Mouse (Mus musculus) bone marrow, adult 2 months (tissue): ENCODE measurements around the gene Tcam1. TPM values are rescaled to one million over a fixed set of nuclear protein-coding genes. Genes with fewer than 3 reads are reported as not detected.

Experiments
- H3K27ac ChIP-seq: fragments of 200-500 bp; 2 replicates; pipeline ENCODE4 v1.5.1; 2012; ENCODE audit warnings: low read depth, mild to moderate bottlenecking, control low read depth, inconsistent platforms, low read length; ENCODE audit not compliant: control insufficient read depth, poor library complexity, insufficient read depth
- H3K4me1 ChIP-seq: fragments of 200-500 bp; 2 replicates; pipeline ENCODE4 v1.6.1; 2011; ENCODE audit warnings: low read length; ENCODE audit not compliant: control insufficient read depth, insufficient read depth
- H3K4me3 ChIP-seq: fragments of 200-500 bp; replicated peaks from 2 replicates; pipeline ENCODE3; 2011; ENCODE audit warnings: mild to moderate bottlenecking, low read depth, low read length, control low read depth; ENCODE audit not compliant: control insufficient read depth
- CTCF ChIP-seq: fragments of 200-500 bp; IDR thresholded peaks from 2 replicates; pipeline ENCODE4 v1.5.1; 2011; ENCODE audit warnings: low read length, control low read depth; ENCODE audit not compliant: control insufficient read depth, insufficient read depth
- POLR2A ChIP-seq: fragments of 200-500 bp; IDR thresholded peaks from 2 replicates; pipeline ENCODE4 v1.6.1; 2011; ENCODE audit warnings: low read depth, mild to moderate bottlenecking, control low read depth, low read length, borderline replicate concordance; ENCODE audit not compliant: control insufficient read depth
- WGBS: fragments of 180-500 bp; shearing (Covaris S2); methylation state at CpG from one replicate; pipeline ENCODE4 v1.1.7; 2018; 5-methylcytosine and 5-hydroxymethylcytosine counted together
- polyA plus RNA-seq: library from polyadenylated mRNA; stranded (reverse); fragments of >200 nt; gene quantifications from 2 replicates; pipeline ENCODE4 v1.2.4, GENCODE M21; 2011; ENCODE audit warnings: low replicate concordance; ENCODE audit not compliant: missing spikeins, insufficient read depth, insufficient read length

The Tcam1 gene
- polyA plus RNA-seq, 1 experiment, result not detected

DNA sequence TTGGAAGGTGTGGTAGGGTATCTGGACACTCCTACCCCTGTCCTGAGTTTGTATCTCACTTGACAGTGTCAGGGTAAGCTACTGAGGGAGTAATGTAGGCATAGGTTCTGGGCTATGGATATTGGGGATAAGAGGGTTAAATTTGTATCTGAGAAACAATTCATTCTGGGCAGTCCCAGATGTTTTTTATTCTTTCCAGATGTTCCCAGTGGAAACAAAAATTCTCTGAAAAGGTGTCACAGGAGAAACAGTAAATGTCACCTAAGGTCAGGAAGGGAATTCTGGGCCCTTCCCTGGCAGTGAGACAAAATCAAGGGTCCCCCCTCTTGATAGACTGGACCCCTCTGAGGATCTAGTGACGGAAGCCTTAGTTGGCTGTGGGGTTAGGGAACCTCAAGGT lies 39.9 kb downstream of the Tcam1 start:
- Histone ChIP-seq H3K4me1 (peaks cover 11% of the 10 kb centered on the region), H3K27ac (no peak overlapping the region), H3K4me3 (no peak overlapping the region)
- TF ChIP-seq CTCF (no peak), POLR2A (no peak)
- 86% methylated on average over 1 of the region's 1 CpGs for WGBS

DNA sequence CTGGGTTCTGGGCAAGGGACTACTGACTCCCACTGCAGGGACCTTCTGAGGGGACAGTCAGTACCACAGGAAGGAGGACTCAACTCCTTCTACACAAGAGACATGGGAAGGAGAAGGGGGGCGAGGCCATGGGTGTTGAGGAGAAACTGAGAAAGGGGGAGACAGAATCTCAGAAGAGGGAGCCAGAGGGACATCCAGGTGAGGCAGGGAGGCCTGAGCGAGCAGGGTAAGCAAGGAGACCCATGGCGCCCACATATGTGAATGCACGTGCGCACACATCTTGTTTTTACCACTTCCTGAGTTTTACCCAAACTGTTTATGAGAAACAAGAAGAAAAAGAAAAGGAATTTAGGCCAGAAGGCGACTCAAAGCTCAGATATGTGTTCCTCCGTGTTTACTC lies 41.3 kb downstream of the Tcam1 start:
- peak overlapping the region; percentile 16; the same call in 1 of the 2 replicates for H3K27ac ChIP-seq
- 43% methylated on average over 7 of the region's 7 CpGs for WGBS
- peaks cover 11% of the 10 kb centered on the region for H3K4me1 ChIP-seq
- no peak for TF ChIP-seq POLR2A
- no peak for TF ChIP-seq CTCF
- H3K4me3 ChIP-seq, result no peak overlapping the region

DNA sequence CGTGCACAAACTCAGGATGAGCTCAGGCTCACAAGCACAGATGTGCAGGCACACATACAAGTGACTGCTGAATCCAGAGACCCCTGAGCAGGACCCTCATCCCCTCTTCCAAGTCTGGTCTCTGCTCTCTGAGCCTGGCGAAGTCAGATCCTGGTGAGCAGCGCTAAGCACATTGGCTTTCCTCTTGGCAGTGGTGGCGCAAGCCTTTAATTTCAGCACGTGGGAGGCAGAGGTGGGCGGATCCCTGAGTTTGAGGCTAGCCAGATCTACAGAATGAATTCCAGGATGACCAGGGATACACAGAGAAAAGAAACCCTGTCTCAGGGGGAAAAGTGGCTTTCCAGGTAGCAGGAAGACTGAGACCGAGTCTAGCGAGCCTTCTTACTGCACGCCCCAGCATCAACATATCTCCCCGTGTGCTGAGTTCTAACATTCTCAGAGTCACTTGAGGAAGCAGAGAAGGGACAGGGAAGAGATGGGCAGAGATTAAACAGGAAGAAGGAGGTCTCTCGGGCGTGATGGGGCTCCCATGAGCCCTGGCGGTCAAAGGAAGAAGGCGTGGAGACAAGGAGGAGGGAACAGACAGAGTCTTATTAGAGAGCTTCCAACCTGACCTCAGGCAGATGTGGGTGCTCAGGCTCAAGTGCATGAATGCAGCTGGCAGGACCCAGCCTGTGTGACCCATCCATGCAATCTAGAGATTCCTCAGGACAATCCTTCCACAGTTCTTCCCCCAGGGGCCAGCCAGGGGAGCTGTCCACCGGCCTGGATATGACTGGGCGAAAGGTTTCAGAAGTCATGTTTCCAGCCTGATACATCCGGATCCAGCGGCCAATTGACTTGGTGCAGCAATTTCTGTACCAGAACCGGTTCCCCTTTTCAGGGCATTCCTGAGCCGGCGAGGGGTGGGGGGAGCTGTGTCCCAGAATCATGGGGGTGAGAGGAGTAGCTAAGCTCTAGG lies 42.2 kb downstream of the Tcam1 start:
- WGBS, result 32% methylated on average over 21 of the region's 21 CpGs
- H3K4me1 ChIP-seq, result peaks cover 11% of the 10 kb centered on the region

DNA sequence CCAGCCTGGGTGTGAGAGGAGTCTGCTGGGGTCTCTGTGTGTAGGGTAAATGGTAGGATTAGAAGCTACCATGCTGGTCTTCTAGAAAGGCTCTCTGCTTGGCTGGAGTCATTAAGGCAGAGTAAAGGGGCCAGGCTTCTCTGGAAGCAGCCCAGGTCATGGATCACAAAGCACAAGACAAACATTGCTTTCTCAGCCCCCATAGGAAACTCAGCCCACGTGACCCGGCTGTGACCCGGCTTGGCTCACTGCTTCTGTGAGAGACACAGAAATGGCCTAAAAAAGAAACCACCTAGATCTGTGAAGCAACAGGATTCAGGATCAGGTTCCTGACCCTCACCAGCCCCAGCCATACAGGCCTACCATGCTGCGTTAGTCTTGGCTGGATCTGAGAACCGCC lies 48.4 kb downstream of the Tcam1 start:
- Histone ChIP-seq H3K4me1 (peaks cover 3% of the 10 kb centered on the region), H3K4me3 (no peak overlapping the region), H3K27ac (peak overlapping the region; percentile 86)
- TF ChIP-seq POLR2A (no peak), CTCF (no peak)
- WGBS, result 72% methylated on average over 5 of the region's 5 CpGs

More for the DNA sequence above, 42.2 kb downstream of the Tcam1 start:
- H3K4me3 ChIP-seq, result no peak overlapping the region
- peak overlapping the region; percentile 32 for H3K27ac ChIP-seq
- TF ChIP-seq POLR2A (no peak), CTCF (no peak; the same call in 1 of the 2 replicates)

DNA sequence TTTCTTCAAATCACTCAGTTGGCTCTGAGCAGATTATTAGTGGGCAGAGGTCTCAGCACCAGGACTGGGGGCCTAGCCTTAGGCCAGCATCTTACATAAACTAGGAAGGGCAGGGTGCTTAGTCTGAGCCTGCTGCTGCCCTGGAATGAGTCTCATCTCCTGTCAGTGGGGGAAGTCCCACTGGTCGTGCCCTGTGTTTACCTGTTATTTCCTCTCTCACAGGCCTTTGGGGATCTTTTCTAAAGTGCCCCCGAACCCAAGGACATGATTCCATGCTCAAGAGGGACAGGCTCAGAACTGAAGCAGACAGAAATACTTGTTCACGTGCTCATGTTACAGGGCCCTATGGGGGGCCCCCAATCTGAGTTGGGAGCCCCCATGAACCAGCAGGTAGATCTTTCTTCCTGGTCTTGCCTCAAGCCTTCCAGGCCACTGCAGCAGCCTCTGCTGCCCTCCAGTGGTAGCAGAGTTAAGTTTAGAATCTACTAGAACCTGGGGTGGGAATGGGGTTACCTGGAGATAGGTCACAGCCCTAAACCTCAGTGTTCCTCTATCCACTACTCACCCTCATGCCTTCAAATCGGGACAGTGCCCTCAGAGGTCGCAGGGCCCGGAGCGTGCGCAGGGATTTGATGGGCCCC lies 49.2 kb downstream of the Tcam1 start:
- WGBS, result 56% methylated on average over 8 of the region's 8 CpGs
- Histone ChIP-seq H3K4me1 (peaks cover 3% of the 10 kb centered on the region), H3K27ac (peak overlapping the region; percentile 86), H3K4me3 (no peak overlapping the region)
- TF ChIP-seq POLR2A (no peak), CTCF (peak; percentile 80)

DNA sequence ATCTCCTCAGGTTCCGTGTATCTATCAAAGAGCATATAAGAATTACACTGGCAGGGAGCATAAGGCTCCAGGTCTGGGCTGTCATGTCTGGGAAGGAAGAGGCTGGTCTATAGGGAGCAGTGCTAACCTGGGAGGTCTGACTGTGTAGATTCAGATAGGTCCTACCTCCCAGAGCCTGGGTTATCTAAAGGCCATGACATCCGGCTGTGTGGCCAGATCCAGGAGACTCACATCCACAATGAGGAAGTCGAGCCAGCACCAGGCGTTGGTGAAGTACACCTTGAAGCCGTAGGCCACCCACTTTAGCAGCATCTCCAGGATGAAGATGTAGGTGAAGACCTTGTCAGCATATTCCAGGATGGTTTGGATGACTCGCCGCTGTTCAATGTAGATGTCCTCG lies 50.0 kb downstream of the Tcam1 start:
- WGBS, result 67% methylated on average over 8 of the region's 8 CpGs
- Histone ChIP-seq H3K4me1 (peaks cover 3% of the 10 kb centered on the region), H3K27ac (no peak overlapping the region), H3K4me3 (no peak overlapping the region)
- no peak for TF ChIP-seq CTCF
- TF ChIP-seq POLR2A, result no peak

DNA sequence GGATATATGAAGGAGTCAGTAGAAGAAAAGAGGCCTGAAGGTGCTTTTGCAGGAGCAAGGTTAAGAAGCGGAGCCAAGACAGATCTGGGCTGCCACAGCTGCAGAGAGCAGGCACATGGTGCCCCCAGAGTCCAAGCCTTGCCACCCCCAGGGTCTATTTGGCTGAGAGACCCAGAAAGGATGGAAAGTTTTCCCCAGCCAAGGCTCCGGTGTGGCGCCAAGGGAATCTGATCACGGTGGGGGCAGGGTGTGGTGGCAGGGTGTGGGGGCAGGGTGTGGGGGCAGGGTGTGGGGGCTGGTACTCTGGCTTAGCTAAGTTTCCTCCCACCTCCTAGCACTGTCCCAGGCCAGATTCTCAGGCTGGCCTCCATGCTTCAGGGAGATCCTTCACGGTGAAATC lies 52.0 kb downstream of the Tcam1 start:
- TF ChIP-seq CTCF, result no peak
- no peak for TF ChIP-seq POLR2A
- Histone ChIP-seq H3K4me1 (peaks cover 5% of the 10 kb centered on the region), H3K4me3 (no peak overlapping the region), H3K27ac (no peak overlapping the region)
- WGBS, result 78% methylated on average over 5 of the region's 5 CpGs

DNA sequence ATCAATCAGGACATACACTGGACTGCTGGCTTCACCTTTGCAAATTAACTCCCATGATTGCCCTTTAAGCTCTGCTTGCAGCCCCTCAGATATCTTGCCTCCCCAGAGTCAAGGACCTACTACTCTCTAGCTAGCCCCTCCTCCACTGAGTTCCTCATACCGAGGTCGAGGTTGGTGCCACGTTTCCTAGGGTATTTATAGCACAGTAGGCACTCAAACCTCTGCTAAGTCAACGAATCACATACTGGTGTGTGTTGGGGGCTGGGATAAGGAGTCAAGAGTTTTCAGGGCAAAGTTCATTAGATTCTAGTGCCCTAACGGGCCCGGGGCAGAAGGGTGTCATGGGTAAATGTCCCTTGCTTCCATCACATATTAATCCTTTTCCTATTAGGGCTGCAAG lies 52.7 kb downstream of the Tcam1 start:
- TF ChIP-seq POLR2A (no peak), CTCF (no peak)
- Histone ChIP-seq H3K4me3 (no peak overlapping the region), H3K27ac (no peak overlapping the region), H3K4me1 (peaks cover 5% of the 10 kb centered on the region)
- WGBS, result 11% methylated on average over 6 of the region's 6 CpGs
